Mouse (Mus musculus): ENCODE measurements around the gene Ccl7. TPM values are rescaled to one million over a fixed set of nuclear protein-coding genes. Genes with fewer than 3 reads are reported as not detected.

Ccl7 gene
- polyA plus RNA-seq, 1 experiment: 0.58 TPM

DNA sequence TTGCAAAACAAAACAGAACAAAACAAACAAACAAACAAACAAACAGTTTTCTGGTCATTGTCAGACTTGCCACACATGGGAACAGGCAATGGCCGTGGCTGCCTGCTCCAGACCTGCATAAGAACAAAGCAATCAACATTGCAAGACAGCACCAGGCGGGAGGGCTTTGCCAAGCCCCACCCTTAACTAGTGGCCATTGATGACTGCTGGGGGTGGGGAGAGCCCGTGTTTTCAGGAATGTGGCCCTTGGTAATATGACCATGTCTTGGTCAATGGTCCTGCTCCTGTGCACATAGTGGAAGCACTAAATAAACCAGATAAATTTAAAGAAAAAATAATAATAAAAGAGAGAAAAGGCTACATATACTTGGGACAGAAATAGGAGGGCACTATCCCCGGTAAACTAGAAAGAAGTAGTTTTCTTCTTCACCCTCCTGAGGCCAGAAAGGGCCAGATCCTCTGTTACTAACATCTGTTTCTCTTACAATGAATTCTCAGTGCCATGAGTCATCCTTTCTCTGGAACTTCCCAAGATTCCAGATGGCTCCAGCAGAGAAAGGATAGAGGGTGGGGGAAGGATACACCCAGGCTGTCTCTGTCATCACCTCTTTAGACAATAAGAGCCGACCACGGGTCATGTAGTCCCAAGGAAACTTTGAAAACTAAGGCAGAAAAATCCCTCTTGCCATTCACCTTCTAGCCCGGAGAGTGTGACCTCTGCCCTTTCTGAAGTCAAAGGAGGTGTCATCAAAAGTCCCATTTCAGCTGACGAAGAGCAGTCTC is 33.9 kb upstream of the Ccl7 start:
- no peak for DNase-seq
- Histone ChIP-seq H3K4me3 (replicated peaks; ENCODE audit: extremely low read depth, low read depth, low read length) (no peak overlapping the region), H3K4me1 (ENCODE audit: control insufficient read depth, insufficient read depth, low read length) (no peaks in the 10 kb centered on the region)
- WGBS: 49% methylated on average over 8 of the region's 8 CpGs
- TF ChIP-seq POLR2A (IDR thresholded peaks at IDR 0.05; ENCODE audit: borderline replicate concordance, extremely low read depth, low read depth, low read length): no peak
- TF ChIP-seq CTCF (IDR thresholded peaks at IDR 0.05; ENCODE audit: insufficient read depth, low read length): no peak

DNA sequence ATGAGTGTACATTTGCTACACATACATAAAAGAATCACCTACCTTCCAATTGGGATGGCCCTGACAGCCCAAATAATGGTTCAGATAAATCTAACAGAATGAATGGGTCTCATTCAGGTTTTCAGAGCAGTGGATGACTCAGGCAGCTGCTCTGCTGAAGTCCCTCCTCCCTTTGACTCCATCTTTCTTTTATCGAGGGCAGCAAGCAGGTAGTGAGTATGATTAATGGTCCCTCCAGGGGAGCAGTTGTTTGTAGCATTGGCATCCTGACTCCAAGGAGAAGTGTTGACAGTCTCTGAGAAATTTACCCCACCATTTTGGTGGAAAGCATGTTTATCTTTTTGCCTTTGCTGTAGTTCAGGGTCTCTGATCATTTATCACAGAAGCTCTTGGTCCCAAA is 31.8 kb upstream of the Ccl7 start:
- H3K4me3 ChIP-seq (replicated peaks; ENCODE audit: extremely low read depth, low read depth, low read length): no peak overlapping the region
- DNase-seq: no peak
- 30% methylated on average over 1 of the region's 1 CpGs for WGBS
- TF ChIP-seq CTCF (IDR thresholded peaks at IDR 0.05; ENCODE audit: insufficient read depth, low read length) (no peak), POLR2A (IDR thresholded peaks at IDR 0.05; ENCODE audit: borderline replicate concordance, extremely low read depth, low read depth, low read length) (no peak)
- no peaks in the 10 kb centered on the region for H3K4me1 ChIP-seq (ENCODE audit: control insufficient read depth, insufficient read depth, low read length)

DNA sequence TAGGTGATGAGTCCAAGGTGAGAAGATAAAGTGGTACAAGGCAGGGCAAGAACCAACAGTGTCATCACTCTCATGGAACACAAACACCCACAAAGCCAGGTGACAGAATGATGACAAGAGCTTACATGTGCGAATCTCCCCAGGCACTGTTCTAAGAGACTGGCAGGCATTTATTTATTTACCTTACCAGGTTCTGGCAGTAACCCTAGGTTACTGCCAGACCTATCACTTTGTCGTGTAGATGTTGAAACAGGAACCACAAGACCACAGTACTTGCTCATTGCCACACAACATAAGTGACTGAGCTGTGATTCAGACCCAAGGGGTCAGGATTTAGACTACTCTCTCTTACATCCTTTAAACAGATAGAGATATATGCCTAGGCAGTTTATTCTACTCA is 30.4 kb upstream of the Ccl7 start:
- WGBS: 46% methylated on average over 2 of the region's 2 CpGs
- Histone ChIP-seq H3K4me3 (replicated peaks; ENCODE audit: extremely low read depth, low read depth, low read length) (no peak overlapping the region), H3K4me1 (ENCODE audit: control insufficient read depth, insufficient read depth, low read length) (no peaks in the 10 kb centered on the region)
- no peak for DNase-seq
- TF ChIP-seq CTCF (IDR thresholded peaks at IDR 0.05; ENCODE audit: insufficient read depth, low read length): no peak
- no peak for TF ChIP-seq POLR2A (IDR thresholded peaks at IDR 0.05; ENCODE audit: borderline replicate concordance, extremely low read depth, low read depth, low read length)

DNA sequence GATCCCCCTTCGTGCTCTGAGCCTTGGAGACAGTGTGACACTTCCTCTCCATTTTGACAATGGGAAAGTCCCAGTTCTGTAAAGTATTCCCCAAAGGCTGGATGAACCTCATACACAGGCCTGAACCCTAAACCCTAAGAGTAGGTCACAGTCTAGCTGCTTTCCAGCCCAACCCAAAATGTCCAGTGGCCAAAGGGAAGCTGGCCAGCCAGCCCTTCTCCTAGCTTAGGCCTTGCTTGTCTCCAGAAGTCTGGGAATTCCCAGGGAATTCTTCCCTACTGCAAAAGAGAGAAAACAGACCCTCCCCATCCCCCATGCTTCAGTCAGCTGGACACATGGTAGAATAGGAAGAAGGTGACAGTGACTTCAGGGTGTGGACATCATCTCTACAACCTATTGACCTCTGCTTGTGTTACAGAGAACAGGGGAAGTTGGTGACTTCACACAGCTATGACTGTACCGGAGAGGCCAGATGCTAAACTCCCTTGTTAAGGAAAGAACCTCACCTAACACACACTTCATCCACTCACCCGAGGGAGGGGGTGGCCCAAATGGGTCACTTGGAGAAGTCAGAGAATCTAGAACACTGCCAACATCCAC is 29.2 kb upstream of the Ccl7 start:
- Histone ChIP-seq H3K4me1 (ENCODE audit: control insufficient read depth, insufficient read depth, low read length) (no peaks in the 10 kb centered on the region), H3K4me3 (replicated peaks; ENCODE audit: extremely low read depth, low read depth, low read length) (no peak overlapping the region)
- no peak for TF ChIP-seq CTCF (IDR thresholded peaks at IDR 0.05; ENCODE audit: insufficient read depth, low read length)
- no peak for TF ChIP-seq POLR2A (IDR thresholded peaks at IDR 0.05; ENCODE audit: borderline replicate concordance, extremely low read depth, low read depth, low read length)
- DNase-seq: no peak
- WGBS: 67% methylated on average over 3 of the region's 3 CpGs

- TF ChIP-seq CTCF (IDR thresholded peaks at IDR 0.05; ENCODE audit: insufficient read depth, low read length) (no peak), POLR2A (IDR thresholded peaks at IDR 0.05; ENCODE audit: borderline replicate concordance, extremely low read depth, low read depth, low read length) (no peak)
- WGBS: 47% methylated on average over 2 of the region's 2 CpGs
- Histone ChIP-seq H3K4me1 (ENCODE audit: control insufficient read depth, insufficient read depth, low read length) (no peaks in the 10 kb centered on the region), H3K4me3 (replicated peaks; ENCODE audit: extremely low read depth, low read depth, low read length) (no peak overlapping the region)
- no peak for DNase-seq
Observed at GRCm38 (mm10) chr11:82019389-82019788, 26.1 kb upstream of the Ccl7 start.

DNA sequence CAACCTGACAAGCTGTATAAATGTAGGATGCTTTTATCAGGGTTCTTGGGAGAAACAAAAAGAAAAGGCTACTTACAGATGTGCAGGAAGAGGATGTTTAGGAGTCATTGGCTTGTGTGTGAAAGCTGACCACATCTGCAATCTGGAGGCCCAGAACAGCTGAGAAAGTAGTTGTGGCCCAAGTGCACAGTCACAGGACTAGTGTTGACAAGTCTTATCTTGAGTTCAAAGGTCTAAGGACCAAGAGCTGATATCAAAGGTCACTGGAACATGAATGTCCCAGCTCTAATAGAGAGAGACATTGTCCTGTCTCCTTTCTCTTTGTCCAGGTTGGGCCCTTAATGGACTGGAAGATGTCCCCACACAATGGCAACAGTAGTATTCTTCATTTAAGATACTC is 25.7 kb upstream of the Ccl7 start:
- Histone ChIP-seq H3K4me1 (ENCODE audit: control insufficient read depth, insufficient read depth, low read length) (no peaks in the 10 kb centered on the region), H3K4me3 (replicated peaks; ENCODE audit: extremely low read depth, low read depth, low read length) (no peak overlapping the region)
- DNase-seq: no peak
- TF ChIP-seq CTCF (IDR thresholded peaks at IDR 0.05; ENCODE audit: insufficient read depth, low read length) (no peak), POLR2A (IDR thresholded peaks at IDR 0.05; ENCODE audit: borderline replicate concordance, extremely low read depth, low read depth, low read length) (no peak)

DNA sequence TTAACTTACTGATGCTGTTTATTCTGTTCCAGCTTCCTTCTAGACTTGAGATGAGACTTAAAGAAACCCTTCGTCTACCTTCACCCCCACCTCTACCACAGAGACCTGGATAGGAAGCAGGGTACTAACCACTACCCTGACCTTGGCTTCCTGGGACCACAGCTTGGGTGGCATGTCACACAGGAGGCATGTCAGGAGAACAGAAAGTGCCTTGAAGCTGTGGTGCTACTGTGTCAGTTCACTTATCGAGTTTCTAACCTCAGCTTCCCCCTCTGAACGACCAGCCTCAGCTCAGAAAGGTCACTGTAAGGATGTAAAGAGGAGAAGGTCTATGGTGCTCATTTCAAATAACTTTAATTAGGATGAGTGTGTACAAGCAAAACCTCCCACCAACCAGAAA is 24.1 kb upstream of the Ccl7 start:
- Histone ChIP-seq H3K4me3 (replicated peaks; ENCODE audit: extremely low read depth, low read depth, low read length) (no peak overlapping the region), H3K4me1 (ENCODE audit: control insufficient read depth, insufficient read depth, low read length) (no peaks in the 10 kb centered on the region)
- TF ChIP-seq POLR2A (IDR thresholded peaks at IDR 0.05; ENCODE audit: borderline replicate concordance, extremely low read depth, low read depth, low read length) (no peak), CTCF (IDR thresholded peaks at IDR 0.05; ENCODE audit: insufficient read depth, low read length) (no peak)
- WGBS: 36% methylated on average over 3 of the region's 3 CpGs
- no peak for DNase-seq

- Histone ChIP-seq H3K4me3 (replicated peaks; ENCODE audit: extremely low read depth, low read depth, low read length) (no peak overlapping the region), H3K4me1 (ENCODE audit: control insufficient read depth, insufficient read depth, low read length) (no peaks in the 10 kb centered on the region)
- TF ChIP-seq POLR2A (IDR thresholded peaks at IDR 0.05; ENCODE audit: borderline replicate concordance, extremely low read depth, low read depth, low read length): no peak
- TF ChIP-seq CTCF (IDR thresholded peaks at IDR 0.05; ENCODE audit: insufficient read depth, low read length): no peak
- DNase-seq: no peak
- WGBS: 73% methylated on average over 6 of the region's 6 CpGs
Observed at GRCm38 (mm10) chr11:82022504-82023056, 22.9 kb upstream of the Ccl7 start.

DNA sequence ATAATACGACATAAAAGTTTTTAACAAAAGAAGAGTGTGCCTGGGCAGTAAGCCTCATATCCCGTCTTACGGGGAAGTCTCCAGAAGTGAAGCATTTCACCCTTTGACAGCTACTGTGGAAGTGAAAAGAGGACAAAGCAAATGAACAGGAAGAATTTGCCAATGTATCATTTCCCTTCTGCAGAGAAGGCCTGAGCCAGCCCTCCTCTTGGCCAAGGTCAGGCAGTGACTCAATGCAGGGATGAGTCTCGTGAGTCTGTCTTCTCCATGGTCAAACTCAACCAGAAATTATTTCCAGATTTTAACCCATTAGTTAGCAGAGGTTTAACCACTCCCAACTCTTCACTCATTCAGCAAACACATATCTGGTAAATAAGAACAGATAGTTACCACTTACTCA is 21.7 kb upstream of the Ccl7 start:
- H3K4me3 ChIP-seq (replicated peaks; ENCODE audit: extremely low read depth, low read depth, low read length): no peak overlapping the region
- no peak for DNase-seq
- 58% methylated on average over 4 of the region's 4 CpGs for WGBS

GRCm38 (mm10) chr11:82030171-82030570 is 15.3 kb upstream of the Ccl7 start:
- TF ChIP-seq CTCF (IDR thresholded peaks at IDR 0.05; ENCODE audit: insufficient read depth, low read length): no peak
- no peak for TF ChIP-seq POLR2A (IDR thresholded peaks at IDR 0.05; ENCODE audit: borderline replicate concordance, extremely low read depth, low read depth, low read length)
- Histone ChIP-seq H3K4me3 (replicated peaks; ENCODE audit: extremely low read depth, low read depth, low read length) (no peak overlapping the region), H3K4me1 (ENCODE audit: control insufficient read depth, insufficient read depth, low read length) (no peaks in the 10 kb centered on the region; the same call in 1 of the 2 replicates)
- DNase-seq: no peak
- 81% methylated on average over 2 of the region's 2 CpGs for WGBS

More for the DNA sequence above, 21.7 kb upstream of the Ccl7 start:
- H3K4me1 ChIP-seq (ENCODE audit: control insufficient read depth, insufficient read depth, low read length): no peaks in the 10 kb centered on the region
- TF ChIP-seq POLR2A (IDR thresholded peaks at IDR 0.05; ENCODE audit: borderline replicate concordance, extremely low read depth, low read depth, low read length) (no peak), CTCF (IDR thresholded peaks at IDR 0.05; ENCODE audit: insufficient read depth, low read length) (no peak)
